Mouse (Mus musculus) limb, embryonic 11.5 days (tissue): ENCODE data around the gene Tubb4a. TPM values are rescaled to one million over a fixed set of nuclear protein-coding genes. Genes with fewer than 3 reads are reported as not detected.
"Not testable (repeated sequence)": the region's sequence is repeated elsewhere in the genome, so short reads cannot be mapped to it uniquely, and the experiment has no call there.

Source experiments
- ATAC-seq: fragments of 200-750 bp; cut with Nextera tagmentation; 2 replicates; pipeline ENCODE4 v1.8.0; 2017; ENCODE audit warnings: low read depth; ENCODE audit not compliant: insufficient number of reproducible peaks, low FRiP score, low TSS enrichment
- DNase-seq: peaks from one replicate; pipeline ENCODE4 v3.0.0-alpha.2; 2015; ENCODE audit warnings: low spot score
- H3K27ac ChIP-seq: fragments of 300-500 bp; sonication (generic); replicated peaks from 2 replicates; pipeline ENCODE4 v1.5.1; 2014; ENCODE audit warnings: low read depth, mild to moderate bottlenecking, low read length
- H3K27me3 ChIP-seq: fragments of 300-500 bp; sonication (generic); 2 replicates; pipeline ENCODE4 v1.6.1; 2014; ENCODE audit warnings: mild to moderate bottlenecking, low read length, mixed read lengths; ENCODE audit not compliant: control insufficient read depth, insufficient read depth
- H3K36me3 ChIP-seq: fragments of 300-500 bp; sonication (generic); 2 replicates; pipeline ENCODE4 v1.6.1; 2014; ENCODE audit warnings: mild to moderate bottlenecking, low read length, moderate library complexity, mixed read lengths; ENCODE audit not compliant: control insufficient read depth, insufficient read depth
- H3K4me1 ChIP-seq: fragments of 300-500 bp; sonication (generic); 2 replicates; pipeline ENCODE4 v1.6.1; 2014; ENCODE audit warnings: low read length, mixed read lengths; ENCODE audit not compliant: control insufficient read depth, insufficient read depth
- H3K4me2 ChIP-seq: fragments of 300-500 bp; sonication (generic); 2 replicates; pipeline ENCODE4 v1.6.1; 2014; ENCODE audit warnings: low read depth, mild to moderate bottlenecking, moderate library complexity; ENCODE audit not compliant: severe bottlenecking
- H3K4me3 ChIP-seq: fragments of 300-500 bp; sonication (generic); 2 replicates; pipeline ENCODE4 v1.5.1; 2014; ENCODE audit warnings: low read depth, low read length
- H3K9ac ChIP-seq: fragments of 300-500 bp; sonication (generic); 2 replicates; pipeline ENCODE4 v1.6.1; 2014; ENCODE audit warnings: mild to moderate bottlenecking, low read length
- H3K9me3 ChIP-seq: fragments of 300-500 bp; sonication (generic); 2 replicates; pipeline ENCODE4 v1.6.1; 2016; ENCODE audit warnings: low read length; ENCODE audit not compliant: control insufficient read depth
- WGBS: fragments of 180-500 bp; shearing (Covaris S2); extraction: QIAGEN DNeasy Blood & Tissue Kit; methylation state at CpG from one replicate; pipeline ENCODE4 v1.1.7; 2014; 5-methylcytosine and 5-hydroxymethylcytosine counted together
- polyA plus RNA-seq: library from polyadenylated mRNA; unstranded; fragments of >200 nt; fragmentation: Nextera tagmentation; extraction: Ambion mirVana; gene quantifications from 2 replicates; pipeline ENCODE4 v1.2.1, GENCODE M21; 2014

Tubb4a gene
- polyA plus RNA-seq: 11.1 and 11.8 TPM in 2 replicates

GRCm38 (mm10) chr17:57087049-57087832 lies at the start of gene Tubb4a:
Tubb4a (minus strand) TSS chr17:57087782.
- ATAC-seq (no peak; the same call in 1 of the 2 replicates), DNase-seq (peak; percentile 42)
- H3K9me3 ChIP-seq: no peaks in the 10 kb centered on the region
- H3K4me1 ChIP-seq: 0 out of 2 replicates have a peak, but pooled peaks cover 2% of the 10 kb centered on the region
- H3K9ac ChIP-seq: peak within 1 kb of the TSS; percentile 47
- H3K4me3 ChIP-seq: peak within 1 kb of the TSS; percentile 24
- no peaks in the 10 kb centered on the region for H3K36me3 ChIP-seq
- peak within 1 kb of the TSS; percentile 51 for H3K4me2 ChIP-seq
- H3K27me3 ChIP-seq: peaks cover 19% of the 10 kb centered on the region
- H3K27ac ChIP-seq: no peak within 1 kb of the TSS
- WGBS: 2% methylated on average over 31 of the region's 31 CpGs

DNA sequence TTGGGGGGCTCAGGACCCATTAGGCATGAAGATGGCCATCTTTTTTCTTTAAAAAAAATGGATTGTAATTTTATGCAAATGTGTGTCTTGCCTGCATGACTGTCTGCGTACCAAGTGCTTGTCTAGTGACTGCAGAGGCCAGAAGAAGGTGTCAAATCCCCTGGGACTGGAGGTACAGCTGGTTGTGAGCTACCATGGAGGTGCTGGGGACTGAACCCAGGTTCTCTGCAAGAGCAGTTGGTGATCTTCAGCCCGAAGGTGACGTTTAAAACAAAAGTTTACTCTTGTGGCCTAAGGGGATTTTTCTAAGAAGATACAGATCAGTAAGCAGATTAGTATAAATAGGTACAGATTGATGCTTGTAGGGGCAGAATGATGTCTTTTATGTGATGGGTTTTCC lies 48.1 kb upstream of the Tubb4a start:
- Histone ChIP-seq H3K9ac (no peak overlapping the region), H3K4me2 (no peak overlapping the region), H3K27me3 (no peaks in the 10 kb centered on the region), H3K36me3 (no peaks in the 10 kb centered on the region), H3K4me3 (no peak overlapping the region), H3K4me1 (no peaks in the 10 kb centered on the region), H3K9me3 (no peaks in the 10 kb centered on the region), H3K27ac (no peak overlapping the region)
- DNase-seq (no peak), ATAC-seq (no peak)
- WGBS: 79% methylated on average over 3 of the region's 3 CpGs

GRCm38 (mm10) chr17:57134693-57135092 lies 47.1 kb upstream of the Tubb4a start:
- Histone ChIP-seq H3K27ac (no peak overlapping the region), H3K4me1 (no peaks in the 10 kb centered on the region), H3K36me3 (no peaks in the 10 kb centered on the region), H3K9me3 (no peaks in the 10 kb centered on the region), H3K4me3 (no peak overlapping the region), H3K27me3 (no peaks in the 10 kb centered on the region), H3K4me2 (no peak overlapping the region), H3K9ac (no peak overlapping the region)
- no peak for ATAC-seq
- 84% methylated on average over 2 of the region's 2 CpGs for WGBS
- DNase-seq: no peak

- not testable (repeated sequence) for ATAC-seq, H3K36me3 ChIP-seq, H3K9me3 ChIP-seq, H3K27ac ChIP-seq, DNase-seq, H3K4me3 ChIP-seq, H3K4me1 ChIP-seq, H3K4me2 ChIP-seq, H3K9ac ChIP-seq, H3K27me3 ChIP-seq
- 2% methylated on average over 3 of the region's 3 CpGs for WGBS
These were observed 46.4 kb upstream of the Tubb4a start for GRCm38 (mm10) chr17:57134021-57134420.

GRCm38 (mm10) chr17:57131793-57132192 lies 44.2 kb upstream of the Tubb4a start:
- ATAC-seq (no peak), DNase-seq (no peak)
- Histone ChIP-seq H3K27me3 (no peaks in the 10 kb centered on the region), H3K4me2 (no peak overlapping the region), H3K36me3 (no peaks in the 10 kb centered on the region), H3K4me1 (no peaks in the 10 kb centered on the region), H3K27ac (no peak overlapping the region), H3K9me3 (no peaks in the 10 kb centered on the region), H3K9ac (no peak overlapping the region), H3K4me3 (no peak overlapping the region)
- WGBS: 87% methylated on average over 1 of the region's 1 CpGs

DNA sequence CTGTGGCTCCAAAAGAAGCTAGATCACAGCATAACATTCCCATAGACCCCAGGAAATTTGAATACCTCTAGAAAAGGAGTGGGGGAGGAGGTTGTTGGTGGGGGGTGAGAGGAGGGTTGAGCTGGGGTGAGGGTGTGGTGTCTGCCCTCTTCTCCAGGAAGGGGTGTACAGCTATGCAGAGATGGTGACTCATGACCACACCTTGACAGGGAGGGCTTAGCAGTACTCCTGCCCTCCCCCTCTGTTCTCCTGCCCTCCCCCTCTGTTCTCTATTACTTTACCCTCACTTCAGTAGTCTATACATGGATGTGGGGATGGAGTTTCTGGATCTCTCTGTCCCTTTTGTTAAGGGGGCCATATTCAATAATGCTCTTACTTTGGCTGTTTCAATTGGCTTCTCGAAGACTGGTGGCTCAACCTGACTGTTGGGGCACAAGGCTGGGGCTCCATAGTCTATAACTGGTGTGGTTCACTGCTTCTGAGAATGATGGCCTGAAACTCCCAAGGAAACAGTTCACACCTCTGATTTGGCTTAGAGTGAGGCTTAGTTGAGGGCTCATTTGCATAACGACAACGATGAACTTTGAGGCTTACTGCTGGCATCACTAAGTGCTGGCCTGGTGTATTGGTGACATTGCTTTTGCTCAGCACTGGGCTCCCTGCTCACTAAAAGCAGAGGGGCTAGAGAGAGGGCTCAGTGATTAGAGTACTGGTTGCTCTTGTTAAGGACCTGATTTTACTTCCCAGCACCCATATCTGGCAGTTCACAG lies 38.5 kb upstream of the Tubb4a start:
- H3K27ac ChIP-seq: no peak overlapping the region
- H3K27me3 ChIP-seq: no peaks in the 10 kb centered on the region
- ATAC-seq: no peak
- H3K9me3 ChIP-seq: no peaks in the 10 kb centered on the region
- DNase-seq: no peak
- H3K4me1 ChIP-seq: no peaks in the 10 kb centered on the region
- H3K4me3 ChIP-seq: no peak overlapping the region
- 60% methylated on average over 3 of the region's 3 CpGs for WGBS
- H3K4me2 ChIP-seq: no peak overlapping the region
- H3K36me3 ChIP-seq: no peaks in the 10 kb centered on the region
- no peak overlapping the region for H3K9ac ChIP-seq

DNA sequence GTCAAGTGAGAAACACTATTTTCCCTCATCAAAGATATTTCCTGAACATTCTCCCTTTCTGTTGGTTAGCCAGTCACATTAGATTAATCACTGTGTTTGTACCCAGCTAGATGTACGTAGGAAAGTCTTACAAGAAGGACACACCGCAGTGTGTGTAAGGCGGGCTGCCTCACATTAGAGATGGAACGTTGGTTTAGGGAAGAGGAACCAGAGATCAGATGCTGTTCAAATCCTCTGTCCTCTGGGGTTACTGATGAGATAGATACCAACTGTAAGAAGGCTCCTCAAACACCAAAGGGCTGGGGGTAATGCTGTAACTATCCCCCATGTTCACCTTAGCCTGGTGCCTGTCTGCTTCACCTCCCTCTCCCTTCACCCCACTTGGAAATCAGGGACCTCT lies 37.2 kb upstream of the Tubb4a start:
- H3K9ac ChIP-seq: no peak overlapping the region
- no peaks in the 10 kb centered on the region for H3K4me1 ChIP-seq
- no peak overlapping the region for H3K4me2 ChIP-seq
- H3K9me3 ChIP-seq: no peaks in the 10 kb centered on the region
- WGBS: 83% methylated on average over 4 of the region's 4 CpGs
- DNase-seq (no peak), ATAC-seq (no peak)
- H3K36me3 ChIP-seq: no peaks in the 10 kb centered on the region
- H3K4me3 ChIP-seq: no peak overlapping the region
- H3K27me3 ChIP-seq: no peaks in the 10 kb centered on the region
- no peak overlapping the region for H3K27ac ChIP-seq

DNA sequence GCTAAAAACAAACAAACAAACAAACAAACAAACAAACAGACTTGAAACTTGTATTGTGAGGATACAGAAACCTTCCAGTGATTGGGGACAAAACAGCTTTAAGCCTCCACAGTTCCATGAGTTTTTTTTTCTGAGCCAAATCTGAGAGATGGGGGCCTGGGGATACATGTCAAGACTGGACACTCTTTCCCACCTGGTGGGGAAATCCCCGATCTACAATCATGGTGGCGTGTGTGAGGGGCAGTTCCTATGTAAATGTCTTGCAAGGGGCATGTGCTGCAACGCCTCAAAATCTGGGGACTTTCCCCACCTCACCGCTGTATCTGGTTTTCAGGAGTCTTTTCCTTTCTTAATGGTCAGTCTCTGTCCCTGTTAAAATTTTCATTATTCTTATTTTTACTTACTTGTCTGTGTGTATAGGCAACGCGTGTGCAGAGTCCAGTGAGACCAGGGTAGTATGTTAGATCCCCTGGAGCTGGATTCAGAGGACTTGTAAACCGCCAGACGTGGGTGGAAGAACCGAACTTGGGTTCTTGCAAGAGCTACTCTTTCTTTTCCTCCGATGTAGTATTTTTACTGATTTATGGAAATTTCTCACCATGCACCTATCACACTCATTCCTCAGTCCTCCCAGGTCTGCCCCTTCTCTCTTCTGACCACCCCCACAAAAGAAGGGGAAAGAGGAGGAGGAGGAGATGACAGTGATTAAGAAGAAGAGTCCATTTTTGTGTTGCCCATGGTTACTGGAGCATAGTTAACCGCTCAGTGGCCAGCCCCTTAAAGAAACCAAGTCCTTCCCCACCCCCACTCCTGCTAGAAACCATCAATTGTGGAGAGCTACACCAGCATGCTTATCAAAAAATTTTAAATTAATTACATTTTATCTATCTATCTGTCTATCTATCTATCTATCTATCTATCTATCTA lies 35.9 kb upstream of the Tubb4a start:
- H3K9ac ChIP-seq: no peak overlapping the region
- H3K4me2 ChIP-seq: no peak overlapping the region
- no peak for ATAC-seq
- WGBS: 83% methylated on average over 11 of the region's 11 CpGs
- H3K27ac ChIP-seq: no peak overlapping the region
- H3K9me3 ChIP-seq: no peaks in the 10 kb centered on the region
- DNase-seq: no peak
- H3K4me3 ChIP-seq: no peak overlapping the region
- H3K4me1 ChIP-seq: no peaks in the 10 kb centered on the region
- no peaks in the 10 kb centered on the region for H3K36me3 ChIP-seq
- no peaks in the 10 kb centered on the region for H3K27me3 ChIP-seq
